ENCODE assay signal across 25 mouse cellular contexts in genomic region chr2:51788896-51789295, GRCm38 (mm10).
A peak's percentile ranks its signal among the peaks of the same experiment; 100 is the strongest.
DNase-seq lines count a peak whose midpoint lies in the region; ATAC-seq and TF ChIP-seq lines count a peak whose summit lies in the region.
"Had no signal": no experiment of that assay in that cellular context is flagged by ENCODE, and none has a peak within 500 bp of the region (broad histone marks: within the 10 kb centered on the region; RNA-seq: fewer than 3 reads in every experiment).

No protein-coding gene starts in this region.

- no peak for TF ChIP-seq POLR2A in brain, embryonic 14.5 days (IDR thresholded peaks at IDR 0.05; ENCODE audit: borderline replicate concordance, extremely low read depth, insufficient read depth, insufficient read length, poor library complexity, severe bottlenecking)

- DNase-seq in forebrain, postnatal 0 days = peak; percentile 67
- peak; percentile 29 for DNase-seq in midbrain, embryonic 14.5 days
- peak; percentile 66 for DNase-seq in brain, embryonic 14.5 days (ENCODE audit: low read depth)
- peak; percentile 10 for DNase-seq in layer of hippocampus, adult 9-11 months
- DNase-seq in kidney, adult 11 months = no peak
- no peak for DNase-seq in left cerebral cortex, adult 2 months (ENCODE audit: extremely low spot score in 1 of 2, low spot score in 2 of 2)
- DNase-seq: adrenal gland, postnatal 25 days; B cell, adult 2 months; cerebellum, adult 9-10 months; cerebellum, postnatal 36 days; gastrocnemius, postnatal 10 days; kidney, adult 9 months; kidney, postnatal 10 days had no signal

- WGBS in forebrain, postnatal 0 days = 32% methylated on average over 3 of the region's 3 CpGs
- 68% methylated on average over 3 of the region's 3 CpGs for WGBS in forebrain, embryonic 13.5 days
- WGBS in midbrain, embryonic 14.5 days = 38% methylated on average over 3 of the region's 3 CpGs
- WGBS in midbrain, embryonic 13.5 days = 36% methylated on average over 3 of the region's 3 CpGs

- H3K36me3 ChIP-seq in forebrain, postnatal 0 days (ENCODE audit: insufficient read depth) = no peaks in the 10 kb centered on the region
- no peaks in the 10 kb centered on the region for H3K36me3 ChIP-seq in forebrain, embryonic 13.5 days (ENCODE audit: poor library complexity, severe bottlenecking)
- no peaks in the 10 kb centered on the region for H3K36me3 ChIP-seq in midbrain, embryonic 14.5 days (ENCODE audit: control insufficient read depth, insufficient read depth, low read length)
- no peaks in the 10 kb centered on the region for H3K36me3 ChIP-seq in midbrain, embryonic 13.5 days
- H3K36me3 ChIP-seq: embryonic facial prominence, embryonic 12.5 days; heart, embryonic 10.5 days; heart, embryonic 15.5 days; hindbrain, embryonic 13.5 days; limb, embryonic 13.5 days; lung, embryonic 15.5 days; stomach, embryonic 15.5 days had no signal

- no peak overlapping the region for H3K4me2 ChIP-seq in forebrain, postnatal 0 days (ENCODE audit: low read depth)
- no peak overlapping the region for H3K4me2 ChIP-seq in forebrain, embryonic 13.5 days
- no peak overlapping the region for H3K4me2 ChIP-seq in midbrain, embryonic 14.5 days (ENCODE audit: low read length)
- H3K4me2 ChIP-seq in midbrain, embryonic 13.5 days (replicated peaks) = no peak overlapping the region
- H3K4me2 ChIP-seq: embryonic facial prominence, embryonic 12.5 days; heart, embryonic 15.5 days; hindbrain, embryonic 13.5 days; limb, embryonic 13.5 days; liver, embryonic 11.5 days; lung, embryonic 15.5 days; midbrain, embryonic 11.5 days; stomach, embryonic 15.5 days had no signal

- ATAC-seq in forebrain, postnatal 0 days = peak; percentile 77
- ATAC-seq in forebrain, embryonic 13.5 days = no peak; the same call in 1 of the 2 replicates
- no peak for ATAC-seq in midbrain, embryonic 14.5 days (ENCODE audit: low FRiP score, low TSS enrichment)
- no peak for ATAC-seq in midbrain, embryonic 13.5 days
- ATAC-seq: intestine, embryonic 16.5 days had no signal

- H3K4me1 ChIP-seq in forebrain, postnatal 0 days (ENCODE audit: insufficient read depth) = peaks cover 8% of the 10 kb centered on the region; the same call in 1 of the 2 replicates
- no peaks in the 10 kb centered on the region for H3K4me1 ChIP-seq in forebrain, embryonic 13.5 days
- H3K4me1 ChIP-seq in midbrain, embryonic 14.5 days (ENCODE audit: control insufficient read depth, insufficient read depth, low read length) = peaks cover 3% of the 10 kb centered on the region; the same call in 1 of the 2 replicates
- peaks cover 8% of the 10 kb centered on the region; the same call in 1 of the 2 replicates for H3K4me1 ChIP-seq in midbrain, embryonic 13.5 days (replicated peaks)
- H3K4me1 ChIP-seq: heart, embryonic 10.5 days; heart, embryonic 15.5 days; limb, embryonic 13.5 days; lung, embryonic 15.5 days; stomach, embryonic 15.5 days had no signal

- H3K27me3 ChIP-seq in forebrain, postnatal 0 days (ENCODE audit: insufficient read depth, low read length) = no peaks in the 10 kb centered on the region
- H3K27me3 ChIP-seq in forebrain, embryonic 13.5 days = no peaks in the 10 kb centered on the region
- H3K27me3 ChIP-seq in midbrain, embryonic 14.5 days (ENCODE audit: control insufficient read depth, insufficient read depth, low read length) = no peaks in the 10 kb centered on the region
- H3K27me3 ChIP-seq in midbrain, embryonic 13.5 days = no peaks in the 10 kb centered on the region
- H3K27me3 ChIP-seq: embryonic facial prominence, embryonic 12.5 days; heart, embryonic 15.5 days; hindbrain, embryonic 13.5 days; limb, embryonic 13.5 days; lung, embryonic 15.5 days; stomach, embryonic 15.5 days had no signal

- no peak overlapping the region for H3K9ac ChIP-seq in forebrain, postnatal 0 days
- no peak overlapping the region for H3K9ac ChIP-seq in forebrain, embryonic 13.5 days
- no peak overlapping the region for H3K9ac ChIP-seq in midbrain, embryonic 14.5 days (replicated peaks; ENCODE audit: low read length)
- H3K9ac ChIP-seq in midbrain, embryonic 13.5 days (replicated peaks) = no peak overlapping the region
- H3K9ac ChIP-seq: embryonic facial prominence, embryonic 12.5 days; heart, embryonic 15.5 days; hindbrain, embryonic 13.5 days; limb, embryonic 13.5 days; lung, embryonic 15.5 days; stomach, embryonic 15.5 days had no signal

- H3K4me3 ChIP-seq in forebrain, postnatal 0 days (ENCODE audit: low read depth, low read length) = no peak overlapping the region
- no peak overlapping the region for H3K4me3 ChIP-seq in forebrain, embryonic 13.5 days
- H3K4me3 ChIP-seq in midbrain, embryonic 14.5 days (replicated peaks; ENCODE audit: low read depth, low read length) = no peak overlapping the region
- H3K4me3 ChIP-seq in midbrain, embryonic 13.5 days (replicated peaks) = no peak overlapping the region
- H3K4me3 ChIP-seq in left cerebral cortex, adult 2 months = no peak overlapping the region
- H3K4me3 ChIP-seq: embryonic facial prominence, embryonic 12.5 days; heart, embryonic 10.5 days; heart, embryonic 15.5 days; hindbrain, embryonic 13.5 days; limb, embryonic 13.5 days; lung, embryonic 15.5 days; stomach, embryonic 15.5 days had no signal

- intact Hi-C loops in left cerebral cortex, adult 2 months (cut with DNase I) = no loop called here

- TF ChIP-seq CTCF in forebrain, postnatal 0 days (IDR thresholded peaks at IDR 0.05; ENCODE audit: low read depth) = no peak
- no peak for TF ChIP-seq CTCF in brain, embryonic 14.5 days (IDR thresholded peaks at IDR 0.05; ENCODE audit: borderline replicate concordance, extremely low read depth, insufficient read depth, insufficient read length)
- TF ChIP-seq CTCF in left cerebral cortex, adult 2 months (IDR thresholded peaks at IDR 0.05) = no peak

- H3K27ac ChIP-seq in forebrain, postnatal 0 days (ENCODE audit: low read depth, low read length) = no peak overlapping the region
- no peak overlapping the region for H3K27ac ChIP-seq in forebrain, embryonic 13.5 days
- H3K27ac ChIP-seq in midbrain, embryonic 14.5 days (replicated peaks; ENCODE audit: low read depth, low read length) = no peak overlapping the region
- no peak overlapping the region for H3K27ac ChIP-seq in midbrain, embryonic 13.5 days
- H3K27ac ChIP-seq in left cerebral cortex, adult 2 months = no peak overlapping the region
- H3K27ac ChIP-seq: embryonic facial prominence, embryonic 12.5 days; heart, embryonic 10.5 days; heart, embryonic 15.5 days; hindbrain, embryonic 13.5 days; limb, embryonic 13.5 days; lung, embryonic 15.5 days; stomach, embryonic 15.5 days had no signal

- H3K9me3 ChIP-seq in forebrain, postnatal 0 days (ENCODE audit: low read length) = no peaks in the 10 kb centered on the region
- no peaks in the 10 kb centered on the region for H3K9me3 ChIP-seq in forebrain, embryonic 13.5 days (replicated peaks)
- H3K9me3 ChIP-seq in midbrain, embryonic 14.5 days (ENCODE audit: control insufficient read depth, low read length) = no peaks in the 10 kb centered on the region
- H3K9me3 ChIP-seq in midbrain, embryonic 13.5 days = no peaks in the 10 kb centered on the region
- H3K9me3 ChIP-seq: embryonic facial prominence, embryonic 12.5 days; heart, embryonic 10.5 days; heart, embryonic 15.5 days; hindbrain, embryonic 13.5 days; limb, embryonic 13.5 days; lung, embryonic 15.5 days; stomach, embryonic 15.5 days had no signal

Comparison
In these comparisons a context has a peak if more than half of its experiments do, and no peak if none do; other contexts are left out.
1. DNase-seq: peak in forebrain, postnatal 0 days (single experiment), midbrain, embryonic 14.5 days (single experiment), brain, embryonic 14.5 days (single experiment) and layer of hippocampus, adult 9-11 months (single experiment); none in kidney, adult 11 months (single experiment) and left cerebral cortex, adult 2 months (0 of 2).